Mouse (Mus musculus): ENCODE results near the gene Wdr26. TPM values are rescaled to one million over a fixed set of nuclear protein-coding genes. Genes with fewer than 3 reads are reported as not detected.

Gene Wdr26
- 100 to 1,000 TPM; 129 to 138 TPM for total RNA-seq (2021)
- long read RNA-seq, full-length matches to known transcripts: 26 of 47 reads
- long read RNA-seq, partial matches to known transcripts: 6 of 47 reads
- long read RNA-seq, other reads (novel, unspliced or antisense): 15 of 47 reads

- peak; percentile 70 to 82 for DNase-seq (ENCODE audit: low spot score in 2 of 2)
These were observed at the start of gene Wdr26 for GRCm38 (mm10) chr1:181211920-181212633. TSS of gene Wdr26 (minus strand) at chr1:181212001.

GRCm38 (mm10) chr1:181260949-181261696 lies 49.3 kb upstream of the Wdr26 start:
- DNase-seq (ENCODE audit: low spot score in 2 of 2): no peak

- DNase-seq (ENCODE audit: low spot score in 2 of 2): no peak
These were observed 48.6 kb upstream of the Wdr26 start for GRCm38 (mm10) chr1:181260422-181260821.

DNA sequence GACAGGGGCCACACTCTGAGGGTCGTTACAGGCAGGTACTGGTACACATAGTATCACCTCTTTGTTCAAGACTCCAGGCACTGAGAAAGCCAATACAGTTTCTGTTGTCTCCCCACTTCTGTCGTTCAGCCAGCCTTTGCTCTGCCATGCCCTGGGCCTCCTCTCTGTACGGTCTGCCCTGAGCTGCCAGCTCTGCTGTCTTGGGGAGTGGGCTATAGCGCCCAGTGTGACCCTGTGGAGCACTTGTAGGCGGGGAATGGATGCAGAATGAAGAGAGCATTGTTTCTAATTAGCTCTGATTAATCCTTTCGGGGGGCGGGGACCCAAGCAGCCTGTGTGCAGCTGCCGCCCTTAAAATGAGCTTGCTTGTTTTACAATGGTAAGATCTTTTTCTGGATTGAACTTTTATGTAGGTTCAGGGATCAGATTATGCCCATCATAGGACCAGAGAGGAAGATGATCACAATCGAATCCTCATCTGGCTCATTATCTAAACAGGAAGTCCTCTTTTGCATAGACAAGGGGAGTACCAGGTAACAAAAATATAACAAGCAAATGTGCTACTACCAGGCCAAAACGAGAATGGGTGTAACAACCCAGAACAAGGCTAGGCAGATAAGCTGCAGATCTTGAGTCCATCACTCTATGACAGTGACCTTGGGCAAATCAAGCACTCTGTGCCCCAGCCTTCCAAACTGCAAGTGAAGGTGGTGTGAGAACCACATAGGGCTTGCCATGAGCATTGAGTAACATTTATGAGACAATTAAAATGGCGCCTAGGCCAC lies 48.0 kb upstream of the Wdr26 start:
- DNase-seq (ENCODE audit: low spot score in 2 of 2): no peak

DNA sequence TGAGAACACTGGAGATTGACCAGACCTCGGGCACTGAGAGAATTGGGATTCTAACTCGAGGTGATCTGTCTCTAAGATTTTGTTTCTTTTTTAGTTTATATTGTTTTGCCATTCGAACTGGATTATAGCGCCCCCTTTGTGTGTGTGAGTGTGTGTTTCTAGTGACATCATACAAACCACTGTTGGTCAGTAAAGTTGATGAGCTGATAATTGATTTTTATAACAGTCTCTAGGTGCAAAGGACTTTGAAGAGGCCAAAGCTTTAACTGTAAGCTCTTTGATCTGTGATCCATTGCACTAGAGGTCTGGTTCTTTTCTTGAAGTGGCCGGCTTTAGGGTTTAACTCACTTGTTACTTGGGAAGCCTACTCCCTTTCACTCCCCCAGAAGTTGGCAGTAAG lies 47.3 kb upstream of the Wdr26 start:
- DNase-seq (ENCODE audit: low spot score in 2 of 2): no peak

GRCm38 (mm10) chr1:181258616-181259015 lies 46.8 kb upstream of the Wdr26 start:
- DNase-seq (ENCODE audit: low spot score in 2 of 2): no peak

DNA sequence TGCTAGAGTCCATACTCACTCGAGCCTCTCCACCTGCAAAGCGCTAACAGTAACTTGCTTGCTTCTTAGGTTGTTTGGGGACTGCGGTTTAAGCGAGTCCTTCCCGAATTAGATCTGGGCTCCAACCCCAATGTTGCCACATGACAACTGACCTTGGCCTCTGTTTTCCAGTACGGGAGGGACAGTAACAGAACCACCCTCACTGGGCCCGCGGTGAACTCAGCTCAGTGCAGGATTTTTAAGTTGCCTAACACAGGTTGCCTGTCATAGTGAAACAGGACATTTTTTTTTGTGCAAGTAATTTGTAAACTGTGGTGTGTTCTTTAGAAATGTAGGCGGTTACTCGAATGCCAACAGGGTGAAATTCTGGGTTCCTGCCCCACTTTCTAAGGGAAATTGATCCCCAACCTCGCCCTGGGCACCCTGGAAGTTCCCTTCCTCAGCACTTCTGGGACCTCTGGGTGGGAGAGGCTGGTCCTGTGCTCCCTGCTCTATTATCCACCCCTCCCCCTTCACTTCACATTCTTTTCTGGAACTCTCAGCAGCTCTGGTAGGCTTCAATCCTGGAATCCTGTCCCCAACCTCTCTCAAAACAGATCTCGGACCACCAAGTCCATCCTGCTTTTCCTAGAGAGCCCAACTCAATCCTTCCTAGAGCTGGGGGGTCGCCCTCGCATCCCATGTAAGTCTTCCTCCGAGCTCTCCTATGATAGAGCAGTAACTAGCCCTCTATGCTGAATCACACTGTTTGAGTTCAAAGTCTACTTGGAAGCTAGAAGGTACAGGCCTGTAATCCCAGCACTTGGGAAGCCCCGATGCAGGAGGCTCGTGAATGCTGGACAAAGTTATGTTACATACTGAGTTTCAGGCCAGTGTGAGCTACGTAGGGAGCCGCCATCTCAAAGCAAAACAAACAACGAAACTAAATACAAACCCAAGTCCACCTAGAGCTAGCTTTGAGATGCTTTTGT lies 46.1 kb upstream of the Wdr26 start:
- no peak for DNase-seq (ENCODE audit: low spot score in 2 of 2)

DNA sequence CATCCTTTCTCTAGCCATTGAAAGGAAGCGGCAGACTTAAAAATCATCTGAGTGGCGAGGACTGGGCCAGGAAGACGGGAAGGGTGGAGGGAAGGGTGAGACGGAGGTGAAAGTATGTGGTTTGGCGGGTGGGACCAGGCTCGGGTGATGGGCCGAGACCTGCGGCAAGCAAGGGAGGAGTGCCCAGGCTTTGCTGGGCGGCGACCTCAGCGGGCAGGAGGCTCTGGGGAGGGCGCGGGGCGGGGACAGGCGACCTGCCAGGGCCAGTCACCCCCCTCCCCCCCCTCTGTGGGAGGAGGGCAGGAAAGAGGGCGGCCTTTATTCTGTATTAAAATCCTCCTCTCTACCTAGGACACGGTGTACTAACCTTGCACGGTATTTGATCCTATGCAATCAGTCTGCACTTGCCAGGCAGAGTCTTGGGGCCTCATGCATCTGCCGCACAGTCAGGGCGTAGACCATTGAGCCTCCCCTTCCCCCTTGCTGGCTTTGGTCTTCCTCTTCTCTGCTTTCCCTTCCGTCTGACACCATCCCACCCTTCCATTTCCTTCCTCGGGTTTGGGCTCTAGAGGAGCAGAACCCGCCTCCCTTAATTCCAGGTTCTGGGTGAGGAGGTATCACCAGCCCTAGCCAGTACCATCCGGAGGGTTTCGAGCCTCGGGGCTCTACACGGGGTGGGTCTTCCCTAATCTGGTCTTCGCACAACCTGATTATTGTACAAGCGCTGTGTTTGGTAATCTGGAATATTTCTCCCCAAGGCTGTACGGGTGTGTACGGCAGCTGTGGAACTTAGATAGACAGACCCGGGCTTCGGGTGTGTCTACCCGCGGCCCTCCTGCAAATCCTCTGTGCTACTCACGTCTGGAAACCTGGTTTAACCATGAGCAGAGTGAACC lies 45.1 kb upstream of the Wdr26 start:
- peak; percentile 36 to 47 for DNase-seq (ENCODE audit: low spot score in 2 of 2)

DNA sequence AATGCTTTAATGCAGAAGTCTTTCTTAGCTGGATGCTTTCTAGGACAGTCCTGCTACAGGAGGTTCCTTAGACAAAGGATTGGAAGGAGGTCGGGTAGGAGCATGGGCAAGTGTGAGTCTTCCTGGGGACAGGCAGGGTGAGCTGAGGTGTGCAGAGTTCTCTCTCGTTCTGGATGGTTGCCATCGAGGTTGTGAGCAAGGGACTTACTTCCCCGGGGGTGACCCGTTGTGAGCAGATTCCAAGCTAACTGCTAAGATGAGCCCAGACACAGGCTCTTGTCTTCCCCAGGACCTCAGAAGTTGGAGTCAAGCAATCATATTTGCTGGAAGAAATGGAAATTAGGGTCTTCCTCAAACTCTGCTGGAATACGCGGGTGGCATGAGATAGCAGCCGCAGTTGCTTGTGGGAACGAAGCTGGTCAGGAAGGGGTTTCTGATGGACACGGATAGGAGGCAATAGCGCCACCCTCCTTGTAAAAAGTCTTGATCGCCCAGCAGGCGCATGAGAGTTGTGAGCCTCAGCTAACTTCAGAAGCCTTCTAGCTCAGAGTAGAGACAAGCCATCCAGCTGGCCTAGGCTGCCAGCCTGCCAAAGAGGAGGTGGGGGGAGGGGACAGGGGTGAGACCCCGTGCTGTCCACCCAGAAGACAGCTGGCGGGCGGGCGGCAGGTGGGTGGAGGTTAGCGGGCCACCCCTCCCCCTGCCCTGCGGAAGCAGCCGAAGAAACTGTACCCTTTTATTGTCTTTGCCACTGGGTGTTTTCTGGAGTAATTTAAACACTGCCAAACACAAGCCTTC lies 44.3 kb upstream of the Wdr26 start:
- peak; percentile 43 to 60 for DNase-seq (ENCODE audit: low spot score in 2 of 2)

DNA sequence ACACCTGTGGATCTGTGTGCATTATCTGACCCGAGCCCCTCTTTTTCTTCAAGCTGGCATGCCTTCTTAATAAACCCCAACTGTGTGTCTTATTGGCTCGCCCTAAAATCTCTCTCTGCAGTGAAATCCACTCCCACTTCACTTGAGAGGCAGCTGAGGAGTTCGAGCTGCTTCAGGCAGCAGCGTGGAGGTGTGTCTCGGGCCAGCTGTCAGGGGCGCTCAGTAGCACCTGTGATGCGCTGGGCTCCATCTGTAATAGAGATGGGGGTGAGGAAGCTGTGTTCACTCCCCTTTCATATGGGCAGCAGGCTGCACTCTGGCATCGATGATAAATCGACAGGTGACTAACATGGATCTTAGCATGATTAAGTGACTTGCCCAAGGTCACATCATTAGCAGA lies 43.6 kb upstream of the Wdr26 start:
- no peak for DNase-seq (ENCODE audit: low spot score in 2 of 2)

- DNase-seq (ENCODE audit: low spot score in 2 of 2): no peak
These were observed 39.8 kb upstream of the Wdr26 start for GRCm38 (mm10) chr1:181251624-181252023.

- no peak for DNase-seq (ENCODE audit: low spot score in 2 of 2)
These were observed 39.2 kb upstream of the Wdr26 start for GRCm38 (mm10) chr1:181250961-181251360.

GRCm38 (mm10) chr1:181249537-181249936 lies 37.7 kb upstream of the Wdr26 start:
- DNase-seq (ENCODE audit: low spot score in 2 of 2): no peak

- no peak for DNase-seq (ENCODE audit: low spot score in 2 of 2)
These were observed 35.4 kb upstream of the Wdr26 start for GRCm38 (mm10) chr1:181247175-181247574.

DNA sequence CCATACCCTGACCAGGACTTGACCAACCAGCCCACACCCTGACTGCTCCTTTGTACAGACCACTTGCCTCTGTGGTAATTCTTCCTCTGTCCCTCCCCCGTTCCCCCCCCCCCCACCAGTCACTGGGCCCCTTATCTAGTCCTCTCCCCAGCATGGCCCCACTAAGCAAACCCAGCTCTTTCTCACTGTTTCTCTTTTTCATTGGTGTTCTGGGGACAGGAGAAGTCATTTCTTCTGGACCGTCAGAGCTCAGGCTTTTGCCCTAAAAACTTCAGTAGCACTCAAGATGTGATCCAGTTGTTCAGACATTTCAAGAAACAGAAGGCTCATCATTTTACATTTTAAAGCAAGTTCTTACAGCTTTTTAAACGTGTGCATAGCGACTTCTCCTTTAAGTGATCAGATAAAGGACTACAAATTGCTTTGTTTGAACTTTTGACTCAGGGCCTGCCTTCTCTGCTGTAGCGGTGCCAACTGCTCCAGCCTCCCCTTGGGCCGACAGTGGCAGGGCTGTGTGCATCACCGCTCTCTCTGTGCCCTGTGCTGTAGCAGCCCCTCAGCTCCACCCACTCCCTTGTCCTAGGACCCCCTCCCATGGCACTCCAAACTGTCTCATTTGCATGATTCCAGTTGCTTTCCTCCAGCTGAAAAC lies 34.8 kb upstream of the Wdr26 start:
- no peak for DNase-seq (ENCODE audit: low spot score in 2 of 2)

DNA sequence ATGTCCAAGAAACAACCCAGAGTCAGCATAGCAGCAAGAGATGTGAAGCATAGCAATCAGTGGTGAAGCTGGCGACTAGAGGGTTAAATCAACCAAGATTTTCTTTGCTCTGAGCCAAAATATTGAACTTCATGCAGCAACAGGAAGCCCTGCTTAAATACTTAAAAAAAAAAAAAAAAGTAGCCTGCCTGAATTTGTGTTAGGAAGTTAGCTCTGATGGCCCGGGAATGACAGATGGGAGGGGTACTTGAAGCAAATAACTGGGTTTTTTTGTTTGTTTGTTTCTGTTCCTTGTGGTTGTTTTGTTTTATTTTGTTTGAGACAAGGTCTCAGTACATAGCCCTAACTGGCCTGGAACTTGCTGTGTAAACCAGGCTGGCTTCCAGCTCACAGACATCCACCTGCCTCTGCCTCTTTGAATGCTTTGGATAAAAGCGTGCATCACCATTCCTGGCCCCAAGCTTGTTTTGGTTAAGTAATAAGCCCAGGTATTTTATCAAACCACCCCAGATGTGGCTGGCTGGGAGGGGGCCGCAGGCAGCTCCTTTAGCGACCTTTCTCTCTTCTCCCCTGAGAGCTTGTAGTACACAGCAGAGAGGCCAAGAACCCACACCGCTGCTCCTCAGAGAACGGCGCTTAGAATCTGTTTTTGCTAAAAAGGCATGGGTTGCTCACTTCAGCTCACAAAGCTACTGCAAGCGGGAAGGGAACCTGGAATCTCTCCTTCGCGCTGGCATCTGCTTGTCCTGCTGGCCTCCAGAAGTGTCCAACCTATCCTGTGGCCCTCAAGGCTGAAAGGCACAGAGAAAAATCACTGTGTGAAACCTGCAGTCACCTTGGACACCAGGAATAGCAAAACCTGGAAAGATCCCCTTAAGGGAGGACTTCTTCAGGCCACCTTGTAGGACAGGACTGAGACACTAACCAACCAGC lies 34.0 kb upstream of the Wdr26 start:
- DNase-seq (ENCODE audit: low spot score in 2 of 2): no peak

- DNase-seq (ENCODE audit: low spot score in 2 of 2): no peak
These were observed 33.3 kb upstream of the Wdr26 start for GRCm38 (mm10) chr1:181245067-181245466.
